24 mouse cellular contexts compared by ENCODE assay signal in genomic region chr8:125613552-125613951, GRCm38 (mm10). TPM values are rescaled to one million over a fixed set of nuclear protein-coding genes. Genes with fewer than 3 reads are reported as not detected.
DNase-seq lines count a peak whose midpoint lies in the region; ATAC-seq and TF ChIP-seq lines count a peak whose summit lies in the region.
"Had no signal": no experiment of that assay in that cellular context is flagged by ENCODE, and none has a peak within 500 bp of the region (broad histone marks: within the 10 kb centered on the region; RNA-seq: fewer than 3 reads in every experiment).

No protein-coding gene starts in this region.

- dilution Hi-C loops in CH12.LX (cut with MboI; ENCODE audit: extremely low pct_ligation_motif_present, extremely low pct_unique_long_range_greater_than_20kb, low sequenced_read_pairs) = no loop called here

- peak; percentile 73 for DNase-seq in heart, adult 11 months
- DNase-seq in midbrain, embryonic 11.5 days (ENCODE audit: low spot score, missing footprints) = peak; percentile 61
- DNase-seq in CH12.LX (ENCODE audit: extremely low read depth) = no peak
- no peak for DNase-seq in cerebellum, adult 11-12 months
- DNase-seq: adrenal gland, adult 2 months; adrenal gland, postnatal 10 days; adrenal gland, postnatal 25 days; cerebellum, adult 11 months; cerebellum, adult 2 months; cerebellum, adult 9-10 months; cerebellum, postnatal 10 days; cerebellum, postnatal 25 days; embryo, embryonic 11 days had no signal

- no peaks in the 10 kb centered on the region for H3K27me3 ChIP-seq in heart, embryonic 11.5 days (ENCODE audit: control insufficient read depth, insufficient read depth, low read length)
- H3K27me3 ChIP-seq in midbrain, embryonic 11.5 days (ENCODE audit: control insufficient read depth, insufficient read depth, low read length) = no peaks in the 10 kb centered on the region
- no peaks in the 10 kb centered on the region for H3K27me3 ChIP-seq in midbrain, embryonic 15.5 days (replicated peaks)
- H3K27me3 ChIP-seq in CH12.LX (replicated peaks) = no peaks in the 10 kb centered on the region
- H3K27me3 ChIP-seq: embryonic facial prominence, embryonic 13.5 days; embryonic facial prominence, embryonic 15.5 days; forebrain, embryonic 12.5 days had no signal

- H3K27ac ChIP-seq in heart, embryonic 11.5 days (ENCODE audit: low read depth, low read length) = no peak overlapping the region
- H3K27ac ChIP-seq in midbrain, embryonic 11.5 days (ENCODE audit: low read depth, low read length) = no peak overlapping the region
- no peak overlapping the region for H3K27ac ChIP-seq in midbrain, embryonic 15.5 days
- no peak overlapping the region for H3K27ac ChIP-seq in CH12.LX (ENCODE audit: insufficient read depth, low read depth)
- H3K27ac ChIP-seq: embryonic facial prominence, embryonic 13.5 days; embryonic facial prominence, embryonic 15.5 days; forebrain, embryonic 10.5 days; forebrain, embryonic 12.5 days had no signal

- peak in 1 of 2 experiments; percentile 30; a peak in 1 of 4 replicates for TF ChIP-seq CTCF in CH12.LX (conservative IDR thresholded peaks at IDR 0.05 in 1 of 2, IDR thresholded peaks at IDR 0.05 in 1 of 2; ENCODE audit: low read depth in 2 of 2, low read length in 2 of 2)

- in situ Hi-C loops in CH12.LX (cut with MboI; ENCODE audit: low pct_ligation_motif_present, low pct_unique_long_range_greater_than_20kb, low sequenced_read_pairs) = no loop called here

- ATAC-seq in heart, embryonic 11.5 days (replicated peaks; ENCODE audit: insufficient number of reproducible peaks, low FRiP score, low TSS enrichment) = no peak
- ATAC-seq in midbrain, embryonic 11.5 days (ENCODE audit: low FRiP score) = no peak
- no peak for ATAC-seq in midbrain, embryonic 15.5 days (replicated peaks)
- ATAC-seq: CD4-positive, CD25-positive, alpha-beta regulatory T cell, adult 4 months; forebrain, embryonic 14.5 days; forebrain, embryonic 16.5 days had no signal

- H3K4me2 ChIP-seq in heart, embryonic 11.5 days = no peak overlapping the region
- no peak overlapping the region for H3K4me2 ChIP-seq in midbrain, embryonic 11.5 days
- no peak overlapping the region for H3K4me2 ChIP-seq in midbrain, embryonic 15.5 days
- no peak overlapping the region for H3K4me2 ChIP-seq in CH12.LX (ENCODE audit: insufficient read depth, low read depth, poor library complexity, severe bottlenecking)
- H3K4me2 ChIP-seq: embryonic facial prominence, embryonic 13.5 days; embryonic facial prominence, embryonic 15.5 days; forebrain, embryonic 12.5 days had no signal

- H3K9ac ChIP-seq in heart, embryonic 11.5 days (ENCODE audit: low read depth, low read length) = no peak overlapping the region
- H3K9ac ChIP-seq in midbrain, embryonic 11.5 days (ENCODE audit: low read length) = no peak overlapping the region
- no peak overlapping the region for H3K9ac ChIP-seq in midbrain, embryonic 15.5 days
- H3K9ac ChIP-seq in CH12.LX (ENCODE audit: insufficient read depth, low read depth) = no peak overlapping the region
- H3K9ac ChIP-seq: embryonic facial prominence, embryonic 13.5 days; embryonic facial prominence, embryonic 15.5 days; forebrain, embryonic 12.5 days had no signal

- H3K4me1 ChIP-seq in heart, embryonic 11.5 days (ENCODE audit: control insufficient read depth, insufficient read depth, low read length) = peaks cover 13% of the 10 kb centered on the region
- no peaks in the 10 kb centered on the region for H3K4me1 ChIP-seq in midbrain, embryonic 11.5 days (ENCODE audit: control insufficient read depth, insufficient read depth, low read length)
- H3K4me1 ChIP-seq in midbrain, embryonic 15.5 days = no peaks in the 10 kb centered on the region
- H3K4me1 ChIP-seq in CH12.LX (ENCODE audit: control insufficient read depth in 1 of 2, insufficient read depth in 2 of 2) = peaks cover 5 to 18% of the 10 kb centered on the region in 2 experiments; a peak in 3 of 4 replicates
- H3K4me1 ChIP-seq: forebrain, embryonic 12.5 days had no signal

- TF ChIP-seq RAD21 in CH12.LX (IDR thresholded peaks at IDR 0.05; ENCODE audit: low read depth, low read length) = peak; percentile 29

- no peaks in the 10 kb centered on the region for H3K36me3 ChIP-seq in heart, embryonic 11.5 days (ENCODE audit: control insufficient read depth, insufficient read depth, low read length)
- H3K36me3 ChIP-seq in midbrain, embryonic 11.5 days (ENCODE audit: control insufficient read depth, insufficient read depth, low read length) = no peaks in the 10 kb centered on the region
- H3K36me3 ChIP-seq in midbrain, embryonic 15.5 days (replicated peaks) = no peaks in the 10 kb centered on the region
- no peaks in the 10 kb centered on the region for H3K36me3 ChIP-seq in CH12.LX (replicated peaks in 1 of 2; ENCODE audit: control insufficient read depth in 1 of 2, insufficient read depth in 1 of 2, low read length in 1 of 2)
- H3K36me3 ChIP-seq: embryonic facial prominence, embryonic 13.5 days; embryonic facial prominence, embryonic 15.5 days; forebrain, embryonic 10.5 days; forebrain, embryonic 12.5 days had no signal

- H3K79me2 ChIP-seq in CH12.LX (replicated peaks; ENCODE audit: control insufficient read depth, extremely low read depth, insufficient read depth, poor library complexity, severe bottlenecking) = no peaks in the 10 kb centered on the region

- WGBS in heart, embryonic 11.5 days (ENCODE audit: insufficient replicate concordance) = 92% methylated on average over 2 of the region's 2 CpGs
- WGBS in midbrain, embryonic 11.5 days = 86% methylated on average over 2 of the region's 2 CpGs
- 91% methylated on average over 2 of the region's 2 CpGs for WGBS in midbrain, embryonic 15.5 days

- no peak overlapping the region for H3K4me3 ChIP-seq in heart, embryonic 11.5 days (ENCODE audit: low read depth, low read length)
- H3K4me3 ChIP-seq in midbrain, embryonic 11.5 days (ENCODE audit: low read depth, low read length) = no peak overlapping the region
- no peak overlapping the region for H3K4me3 ChIP-seq in midbrain, embryonic 15.5 days
- no peak overlapping the region for H3K4me3 ChIP-seq in CH12.LX (replicated peaks in 1 of 3; ENCODE audit: low read depth in 2 of 3, low read length in 2 of 3, poor library complexity in 1 of 3)
- H3K4me3 ChIP-seq: embryonic facial prominence, embryonic 13.5 days; embryonic facial prominence, embryonic 15.5 days; erythroblast, embryonic 14.5 days; forebrain, embryonic 10.5 days; forebrain, embryonic 12.5 days had no signal

- no peaks in the 10 kb centered on the region for H3K9me3 ChIP-seq in heart, embryonic 11.5 days (replicated peaks; ENCODE audit: control insufficient read depth, low read length)
- no peaks in the 10 kb centered on the region for H3K9me3 ChIP-seq in midbrain, embryonic 11.5 days (ENCODE audit: control insufficient read depth, low read length)
- no peaks in the 10 kb centered on the region for H3K9me3 ChIP-seq in midbrain, embryonic 15.5 days
- H3K9me3 ChIP-seq in CH12.LX (replicated peaks; ENCODE audit: low read length) = peaks cover 7% of the 10 kb centered on the region
- H3K9me3 ChIP-seq: embryonic facial prominence, embryonic 13.5 days; embryonic facial prominence, embryonic 15.5 days; forebrain, embryonic 10.5 days; forebrain, embryonic 12.5 days had no signal

- TF ChIP-seq POLR2A in CH12.LX (IDR thresholded peaks at IDR 0.05; ENCODE audit: low read depth, low read length) = no peak

- no peak for TF ChIP-seq EP300 in CH12.LX (IDR thresholded peaks at IDR 0.05; ENCODE audit: low read length)

TF ChIP-seq in CH12.LX, 34 proteins besides CTCF, POLR2A, EP300 and RAD21:
- TF ChIP-seq ZKSCAN1 (IDR thresholded peaks at IDR 0.05; ENCODE audit: borderline replicate concordance, low read depth, low read length) (no peak), POLR2AphosphoS2 (IDR thresholded peaks at IDR 0.05; ENCODE audit: low read depth, low read length) (no peak), MYC (IDR thresholded peaks at IDR 0.05; ENCODE audit: low read depth, low read length) (no peak), CHD2 (IDR thresholded peaks at IDR 0.05; ENCODE audit: low read length) (no peak), PAX5 (IDR thresholded peaks at IDR 0.05; ENCODE audit: low read length) (no peak), USF1 (IDR thresholded peaks at IDR 0.05; ENCODE audit: low read depth, low read length) (peak; percentile 54), ZC3H11A (IDR thresholded peaks at IDR 0.05; ENCODE audit: low read depth, low read length) (no peak), NELFE (IDR thresholded peaks at IDR 0.05; ENCODE audit: low read depth, low read length) (no peak), MAX (IDR thresholded peaks at IDR 0.05; ENCODE audit: low read length) (peak; percentile 42; the same call in 1 of the 2 replicates), USF2 (conservative IDR thresholded peaks at IDR 0.05; ENCODE audit: low read depth, low read length) (peak; percentile 62)

RNA-seq across cellular contexts. Expression of gene Sipa1l2, which starts 43.9 kb away (rescaled TPM):
- polyA plus RNA-seq in heart, embryonic 11.5 days (2014; fragmentation: Nextera tagmentation; extraction: Ambion mirVana) = 16.8 and 19.4 TPM in 2 replicates
- 13.0 and 14.1 TPM in 2 replicates for polyA plus RNA-seq in midbrain, embryonic 11.5 days (2014; fragmentation: Nextera tagmentation; extraction: Ambion mirVana)
- polyA plus RNA-seq in midbrain, embryonic 15.5 days (2015; fragmentation: Nextera tagmentation; extraction: Ambion mirVana) = 28.2 and 28.7 TPM in 2 replicates
- total RNA-seq in CH12.LX (2012; rRNA removed) (3.8 and 5.6 TPM in 2 replicates), CH12.LX (2014; rRNA removed) (1.9 and 2.0 TPM in 2 replicates)
- polyA plus RNA-seq in CH12.LX (2012; ENCODE audit: insufficient read length, low read depth) = 2.3 and 2.7 TPM in 2 replicates
- total RNA-seq: MEL had no signal

RNA-seq across cellular contexts. Expression of gene Map10, which starts 56.1 kb away (rescaled TPM):
- 6.1 and 8.1 TPM in 2 replicates for polyA plus RNA-seq in heart, embryonic 11.5 days (2014; fragmentation: Nextera tagmentation; extraction: Ambion mirVana)
- polyA plus RNA-seq in midbrain, embryonic 11.5 days (2014; fragmentation: Nextera tagmentation; extraction: Ambion mirVana) = 8.5 and 10.4 TPM in 2 replicates
- 8.9 and 9.3 TPM in 2 replicates for polyA plus RNA-seq in midbrain, embryonic 15.5 days (2015; fragmentation: Nextera tagmentation; extraction: Ambion mirVana)
- total RNA-seq in CH12.LX (2012; rRNA removed) (5.1 and 6.7 TPM in 2 replicates), CH12.LX (2014; rRNA removed) (1.9 and 2.3 TPM in 2 replicates)
- 1.3 and 1.4 TPM in 2 replicates for polyA plus RNA-seq in CH12.LX (2012; ENCODE audit: insufficient read length, low read depth)
- total RNA-seq: MEL had no signal
- polyA plus RNA-seq: erythroblast, embryonic 14.5 days had no signal

Comparison
In these comparisons a context has a peak if more than half of its experiments do, and no peak if none do; other contexts are left out.
1. DNase-seq: peak in heart, adult 11 months (single experiment) and midbrain, embryonic 11.5 days (single experiment); none in CH12.LX (single experiment) and cerebellum, adult 11-12 months (single experiment).